Mouse (Mus musculus) midbrain, embryonic 11.5 days (tissue): ENCODE data around the gene Aff1. TPM values are rescaled to one million over a fixed set of nuclear protein-coding genes. Genes with fewer than 3 reads are reported as not detected.

Experiments
- ATAC-seq: fragments of 200-750 bp; cut with Nextera tagmentation; 2 replicates; pipeline ENCODE4 v1.8.0; 2017; ENCODE audit warnings: moderate TSS enrichment, moderate library complexity; ENCODE audit not compliant: low FRiP score
- DNase-seq: peaks from one replicate; pipeline ENCODE4 v3.0.0; 2015; ENCODE audit warnings: low spot score; ENCODE audit errors: missing footprints
- H3K27ac ChIP-seq: fragments of 300-500 bp; sonication (generic); 2 replicates; pipeline ENCODE4 v1.5.1; 2014; ENCODE audit warnings: low read depth, low read length
- H3K27me3 ChIP-seq: fragments of 300-500 bp; sonication (generic); 2 replicates; pipeline ENCODE4 v1.6.1; 2014; ENCODE audit warnings: mild to moderate bottlenecking, low read length, moderate library complexity, mixed read lengths; ENCODE audit not compliant: control insufficient read depth, insufficient read depth
- H3K36me3 ChIP-seq: fragments of 300-500 bp; sonication (generic); 2 replicates; pipeline ENCODE4 v1.6.1; 2014; ENCODE audit warnings: mild to moderate bottlenecking, low read length, moderate library complexity, mixed read lengths; ENCODE audit not compliant: control insufficient read depth, insufficient read depth
- H3K4me1 ChIP-seq: fragments of 300-500 bp; sonication (generic); 2 replicates; pipeline ENCODE4 v1.6.1; 2014; ENCODE audit warnings: low read length; ENCODE audit not compliant: control insufficient read depth, insufficient read depth
- H3K4me2 ChIP-seq: fragments of 300-500 bp; sonication (generic); 2 replicates; pipeline ENCODE4 v1.6.1; 2014; ENCODE audit warnings: mild to moderate bottlenecking, moderate library complexity
- H3K4me3 ChIP-seq: fragments of 300-500 bp; sonication (generic); 2 replicates; pipeline ENCODE4 v1.5.1; 2014; ENCODE audit warnings: low read depth, low read length
- H3K9ac ChIP-seq: fragments of 300-500 bp; sonication (generic); 2 replicates; pipeline ENCODE4 v1.6.1; 2014; ENCODE audit warnings: low read length
- H3K9me3 ChIP-seq: fragments of 300-500 bp; sonication (generic); 2 replicates; pipeline ENCODE4 v1.6.1; 2016; ENCODE audit warnings: low read length; ENCODE audit not compliant: control insufficient read depth
- WGBS: fragments of 180-500 bp; shearing (Covaris S2); extraction: QIAGEN DNeasy Blood & Tissue Kit; methylation state at CpG from one replicate; pipeline ENCODE4 v1.1.7; 2014; 5-methylcytosine and 5-hydroxymethylcytosine counted together
- polyA plus RNA-seq: library from polyadenylated mRNA; unstranded; fragments of >200 nt; fragmentation: Nextera tagmentation; extraction: Ambion mirVana; gene quantifications from 2 replicates; pipeline ENCODE4 v1.2.1, GENCODE M21; 2014

The Aff1 gene
- polyA plus RNA-seq, 1 experiment from 2014 or later: 5.9 TPM

GRCm38 (mm10) chr5:103769701-103770100 is 77.5 kb downstream of the Aff1 start:
- no peak overlapping the region for H3K4me3 ChIP-seq
- H3K4me2 ChIP-seq: no peak overlapping the region
- DNase-seq (no peak), ATAC-seq (no peak)
- no peaks in the 10 kb centered on the region for H3K36me3 ChIP-seq
- H3K9ac ChIP-seq: no peak overlapping the region
- H3K4me1 ChIP-seq: peaks cover 16% of the 10 kb centered on the region
- 94% methylated on average over 9 of the region's 9 CpGs for WGBS
- H3K9me3 ChIP-seq: peaks cover 8% of the 10 kb centered on the region; the same call in 1 of the 2 replicates
- no peaks in the 10 kb centered on the region for H3K27me3 ChIP-seq
- H3K27ac ChIP-seq: no peak overlapping the region

- Histone ChIP-seq H3K4me3 (no peak overlapping the region), H3K36me3 (no peaks in the 10 kb centered on the region), H3K9me3 (peaks cover 7% of the 10 kb centered on the region; the same call in 1 of the 2 replicates), H3K4me2 (no peak overlapping the region), H3K27me3 (no peaks in the 10 kb centered on the region), H3K9ac (no peak overlapping the region), H3K4me1 (peaks cover 16% of the 10 kb centered on the region), H3K27ac (no peak overlapping the region)
- 90% methylated on average over 6 of the region's 6 CpGs for WGBS
- ATAC-seq (no peak), DNase-seq (no peak)
Observed at GRCm38 (mm10) chr5:103770447-103771222, 78.5 kb downstream of the Aff1 start.

- Histone ChIP-seq H3K27ac (no peak overlapping the region), H3K4me3 (no peak overlapping the region), H3K36me3 (no peaks in the 10 kb centered on the region), H3K4me1 (peaks cover 16% of the 10 kb centered on the region), H3K9me3 (peaks cover under 1% of the 10 kb centered on the region; the same call in 1 of the 2 replicates), H3K27me3 (no peaks in the 10 kb centered on the region), H3K9ac (no peak overlapping the region), H3K4me2 (no peak overlapping the region)
- DNase-seq (no peak), ATAC-seq (no peak)
- 31% methylated on average over 6 of the region's 6 CpGs for WGBS
Observed at GRCm38 (mm10) chr5:103771380-103771779, 79.2 kb downstream of the Aff1 start.

DNA sequence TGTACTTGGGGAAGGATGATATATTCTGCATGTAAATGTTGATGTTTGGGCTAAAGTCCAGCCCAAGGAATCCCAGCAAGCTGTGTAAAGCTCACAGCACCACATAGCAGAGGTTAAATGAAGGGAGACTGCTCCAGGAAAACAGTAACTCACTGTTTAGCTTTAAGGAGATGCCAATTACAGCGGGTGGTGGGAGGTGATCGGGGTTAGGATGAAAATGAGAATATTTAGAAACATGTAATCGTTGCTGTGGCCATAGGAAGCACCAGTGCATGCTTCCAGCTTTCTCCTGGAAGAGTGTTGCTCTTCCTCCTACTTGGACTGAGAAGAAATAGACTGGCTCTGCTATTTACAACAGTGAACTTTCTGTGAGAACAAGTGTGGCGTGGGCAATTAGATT is 80.1 kb downstream of the Aff1 start:
- no peak for ATAC-seq
- H3K9ac ChIP-seq: peak overlapping the region; percentile 43
- no peaks in the 10 kb centered on the region for H3K36me3 ChIP-seq
- WGBS: 23% methylated on average over 4 of the region's 4 CpGs
- H3K4me1 ChIP-seq: peaks cover 17% of the 10 kb centered on the region
- H3K27ac ChIP-seq: peak overlapping the region; percentile 84
- H3K27me3 ChIP-seq: no peaks in the 10 kb centered on the region
- no peak overlapping the region for H3K4me3 ChIP-seq
- peak overlapping the region; percentile 33; the same call in 1 of the 2 replicates for H3K4me2 ChIP-seq
- no peaks in the 10 kb centered on the region for H3K9me3 ChIP-seq
- DNase-seq: no peak

DNA sequence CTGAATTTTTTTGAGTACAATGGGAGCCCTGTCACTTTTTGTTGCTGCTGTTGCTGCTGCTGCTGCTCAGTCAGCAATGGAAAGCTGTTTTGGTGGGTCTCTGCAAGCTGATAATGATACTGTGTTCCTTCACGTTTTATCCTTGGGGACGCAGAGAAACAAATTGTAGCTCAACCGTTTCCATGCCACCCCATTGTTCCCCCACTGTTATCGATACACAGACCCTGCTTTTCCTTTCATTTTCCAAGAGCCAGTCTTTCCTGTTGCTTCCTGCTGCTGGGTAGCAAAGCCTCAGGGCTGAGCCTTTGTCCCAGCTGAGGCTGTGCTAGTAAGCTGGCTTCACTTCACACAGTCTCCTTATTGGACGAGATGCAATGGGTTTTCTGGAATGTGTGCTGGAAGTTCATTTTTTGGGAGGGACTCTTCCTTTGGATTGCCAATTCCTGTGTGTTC is 81.0 kb downstream of the Aff1 start:
- 2% methylated on average over 5 of the region's 5 CpGs for WGBS
- no peaks in the 10 kb centered on the region for H3K36me3 ChIP-seq
- H3K27me3 ChIP-seq: no peaks in the 10 kb centered on the region
- H3K4me1 ChIP-seq: peaks cover 25% of the 10 kb centered on the region
- no peaks in the 10 kb centered on the region for H3K9me3 ChIP-seq
- H3K4me2 ChIP-seq: peak overlapping the region; percentile 33
- H3K27ac ChIP-seq: peak overlapping the region; percentile 84
- DNase-seq: peak; percentile 93
- H3K4me3 ChIP-seq: no peak overlapping the region
- H3K9ac ChIP-seq: peak overlapping the region; percentile 43
- peak; percentile 76 for ATAC-seq

DNA sequence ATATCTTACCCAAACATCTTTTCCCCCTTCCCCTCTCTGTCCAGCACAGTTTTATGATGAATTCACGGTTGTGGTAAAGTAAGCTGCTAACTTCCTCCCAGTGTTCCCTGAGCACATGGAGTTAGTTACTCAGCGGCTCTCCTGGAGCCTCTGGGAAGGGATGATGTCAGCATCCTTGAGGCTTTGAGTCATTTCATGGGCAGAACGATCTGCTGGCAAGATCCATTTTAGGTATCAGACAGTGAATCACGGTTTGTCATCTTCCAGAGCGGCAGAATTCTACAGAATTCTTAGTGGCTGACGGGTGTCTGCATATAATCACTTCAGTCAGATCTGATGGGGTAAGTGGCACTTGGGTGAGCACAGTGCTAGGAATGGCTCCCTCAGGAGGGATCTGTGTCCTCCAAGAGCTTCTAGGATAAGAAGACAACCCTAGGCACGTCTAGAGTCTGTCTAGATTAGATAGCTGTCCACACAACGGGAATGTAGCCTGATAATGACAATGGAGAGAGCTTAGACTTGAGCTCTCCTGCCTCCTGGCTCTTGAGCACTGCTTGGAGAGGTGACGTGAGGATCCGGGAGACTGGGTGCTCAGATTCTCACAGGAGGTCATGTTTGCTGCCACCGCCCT is 82.6 kb downstream of the Aff1 start:
- no peak for DNase-seq
- H3K4me2 ChIP-seq: no peak overlapping the region
- H3K27me3 ChIP-seq: no peaks in the 10 kb centered on the region
- peaks cover 42% of the 10 kb centered on the region for H3K4me1 ChIP-seq
- WGBS: 75% methylated on average over 11 of the region's 11 CpGs
- no peak overlapping the region for H3K4me3 ChIP-seq
- H3K9me3 ChIP-seq: no peaks in the 10 kb centered on the region
- no peak overlapping the region for H3K9ac ChIP-seq
- ATAC-seq: no peak
- no peaks in the 10 kb centered on the region for H3K36me3 ChIP-seq
- H3K27ac ChIP-seq: no peak overlapping the region

GRCm38 (mm10) chr5:103775429-103775828 is 83.3 kb downstream of the Aff1 start:
- no peak overlapping the region for H3K27ac ChIP-seq
- no peak for DNase-seq
- no peak overlapping the region for H3K4me2 ChIP-seq
- no peaks in the 10 kb centered on the region for H3K36me3 ChIP-seq
- H3K27me3 ChIP-seq: no peaks in the 10 kb centered on the region
- ATAC-seq: no peak
- no peak overlapping the region for H3K9ac ChIP-seq
- 88% methylated on average over 13 of the region's 13 CpGs for WGBS
- no peaks in the 10 kb centered on the region for H3K9me3 ChIP-seq
- peaks cover 46% of the 10 kb centered on the region for H3K4me1 ChIP-seq
- no peak overlapping the region for H3K4me3 ChIP-seq

DNA sequence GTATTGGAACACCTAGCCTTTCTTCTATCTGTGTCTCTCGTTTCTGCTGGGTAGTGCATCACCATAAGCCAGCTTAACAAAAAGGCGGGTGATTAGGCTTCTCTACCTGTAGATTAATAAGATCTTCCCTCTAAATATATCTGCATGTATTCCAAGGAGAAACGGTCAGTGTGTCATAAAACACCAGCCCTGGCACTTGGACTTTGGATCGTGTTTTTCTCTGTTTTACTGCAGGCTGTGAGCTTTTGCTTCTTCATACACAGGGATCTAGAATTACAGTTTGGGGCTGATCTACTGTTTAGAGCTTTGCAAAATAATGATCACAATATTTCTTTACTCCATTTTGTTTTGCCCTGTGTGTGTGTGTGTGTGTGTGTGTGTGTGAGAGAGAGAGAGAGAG is 84.7 kb downstream of the Aff1 start:
- Histone ChIP-seq H3K27ac (no peak overlapping the region), H3K4me2 (no peak overlapping the region), H3K4me3 (no peak overlapping the region), H3K36me3 (no peaks in the 10 kb centered on the region), H3K9me3 (no peaks in the 10 kb centered on the region), H3K9ac (no peak overlapping the region), H3K27me3 (no peaks in the 10 kb centered on the region), H3K4me1 (peaks cover 46% of the 10 kb centered on the region)
- WGBS: 78% methylated on average over 4 of the region's 4 CpGs
- ATAC-seq (no peak), DNase-seq (no peak)

DNA sequence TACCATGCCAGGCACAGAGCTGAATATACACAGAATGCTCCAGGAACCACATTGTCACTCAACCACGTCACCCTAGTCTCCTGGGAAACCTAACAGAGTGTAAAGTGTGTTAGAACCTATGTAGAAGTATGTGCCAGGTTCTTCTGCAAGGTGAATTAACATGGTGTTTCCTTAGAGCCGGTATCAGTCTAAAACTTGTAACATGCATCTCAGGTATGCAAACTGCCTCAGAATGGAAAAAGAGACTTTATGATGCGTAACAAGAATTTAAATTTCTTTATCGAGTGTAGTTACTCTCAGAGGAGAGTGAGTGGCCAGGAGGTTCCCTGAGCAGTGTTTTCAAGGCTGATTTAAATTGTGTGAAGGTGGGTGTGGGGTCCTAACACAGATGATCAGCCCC is 85.3 kb downstream of the Aff1 start:
- peaks cover 40% of the 10 kb centered on the region for H3K4me1 ChIP-seq
- 48% methylated on average over 4 of the region's 4 CpGs for WGBS
- peak overlapping the region; percentile 40 for H3K9ac ChIP-seq
- no peaks in the 10 kb centered on the region for H3K36me3 ChIP-seq
- H3K27ac ChIP-seq: peak overlapping the region; percentile 67
- DNase-seq (no peak), ATAC-seq (no peak)
- H3K4me2 ChIP-seq: peak overlapping the region; percentile 43; the same call in 1 of the 2 replicates
- H3K27me3 ChIP-seq: no peaks in the 10 kb centered on the region
- no peak overlapping the region for H3K4me3 ChIP-seq
- no peaks in the 10 kb centered on the region for H3K9me3 ChIP-seq
